Mouse (Mus musculus): ENCODE data around the gene Proser1. TPM values are rescaled to one million over a fixed set of nuclear protein-coding genes. Genes with fewer than 3 reads are reported as not detected.

The Proser1 gene
- total RNA-seq, 2 experiments from 2014 or later: 17.5 to 18.8 TPM

Other genes starting within 250 kb of the Proser1 start
- 10 to 100 TPM; 11.1 to 11.4 TPM for gene Nhlrc3, start 334 bp upstream of the Proser1 start, total RNA-seq (2021)
- not detected for gene Stoml3, start 25.0 kb downstream of the Proser1 start, total RNA-seq (2021)
- gene Frem2, start 193.7 kb downstream of the Proser1 start, total RNA-seq (2021): under 1 TPM; 0.23 to 0.26 TPM

Data from adrenal gland, postnatal 36 days (tissue).